Comparison of ENCODE assay signal across 8 mouse cellular contexts in the genomic region with DNA sequence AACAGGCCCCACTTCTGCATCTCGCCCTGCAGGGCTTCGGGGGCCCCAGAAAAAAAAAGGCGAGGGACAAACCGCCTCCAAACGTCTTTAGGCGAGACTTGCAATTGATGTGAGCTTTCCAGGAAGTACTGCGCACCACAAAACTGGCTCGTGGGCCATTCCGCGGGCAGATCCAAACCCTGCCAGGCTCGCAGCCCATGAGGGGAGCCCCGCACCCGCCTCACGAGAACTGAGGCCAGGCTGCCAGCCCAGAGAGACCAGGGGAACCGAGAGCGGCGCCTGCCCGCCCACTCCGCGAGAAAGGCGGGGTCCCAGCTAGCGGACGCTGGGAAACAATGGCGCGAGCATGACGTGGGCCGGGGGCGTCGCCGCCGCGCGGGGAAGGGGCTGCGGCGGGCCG. TPM values are rescaled to one million over a fixed set of nuclear protein-coding genes. Genes with fewer than 3 reads are reported as not detected.
DNase-seq lines count a peak whose midpoint lies in the region; ATAC-seq and TF ChIP-seq lines count a peak whose summit lies in the region.

No protein-coding gene starts in this region.

- peak overlapping the region; percentile 98 for H3K27ac ChIP-seq in forebrain, embryonic 12.5 days
- H3K27ac ChIP-seq in heart, postnatal 0 days (ENCODE audit: low read depth), result peak overlapping the region; percentile 99
- peak overlapping the region; percentile 93 for H3K27ac ChIP-seq in liver, embryonic 16.5 days (ENCODE audit: low read length)
- peak overlapping the region; percentile 90 for H3K27ac ChIP-seq in neural tube, embryonic 12.5 days
- peak overlapping the region; percentile 99 for H3K27ac ChIP-seq in stomach, postnatal 0 days (replicated peaks)

- no peaks in the 10 kb centered on the region for H3K27me3 ChIP-seq in forebrain, embryonic 12.5 days
- H3K27me3 ChIP-seq in heart, postnatal 0 days (ENCODE audit: control insufficient read depth, insufficient read depth, low read length), result no peaks in the 10 kb centered on the region
- H3K27me3 ChIP-seq in liver, embryonic 16.5 days (ENCODE audit: control insufficient read depth, insufficient read depth, low read depth, low read length), result no peaks in the 10 kb centered on the region
- no peaks in the 10 kb centered on the region for H3K27me3 ChIP-seq in neural tube, embryonic 12.5 days (replicated peaks)
- no peaks in the 10 kb centered on the region for H3K27me3 ChIP-seq in stomach, postnatal 0 days (ENCODE audit: control insufficient read depth, insufficient read depth, low read length)

- TF ChIP-seq CTCF in heart, postnatal 0 days (IDR thresholded peaks at IDR 0.05; ENCODE audit: low read depth), result no peak
- no peak for TF ChIP-seq CTCF in stomach, postnatal 0 days (IDR thresholded peaks at IDR 0.05; ENCODE audit: low read depth)

- TF ChIP-seq EP300 in heart, postnatal 0 days (IDR thresholded peaks at IDR 0.05; ENCODE audit: low read depth), result no peak
- TF ChIP-seq EP300 in stomach, postnatal 0 days (optimal IDR thresholded peaks at IDR 0.05), result no peak

- peaks cover 24% of the 10 kb centered on the region for H3K4me1 ChIP-seq in forebrain, embryonic 12.5 days
- peaks cover 34% of the 10 kb centered on the region for H3K4me1 ChIP-seq in heart, postnatal 0 days (ENCODE audit: control insufficient read depth, insufficient read depth)
- H3K4me1 ChIP-seq in liver, embryonic 16.5 days (ENCODE audit: control insufficient read depth, low read depth, low read length), result peaks cover 46% of the 10 kb centered on the region
- H3K4me1 ChIP-seq in neural tube, embryonic 12.5 days, result peaks cover 16% of the 10 kb centered on the region; the same call in 1 of the 2 replicates
- 0 out of 2 replicates have a peak, but pooled peaks cover 3% of the 10 kb centered on the region for H3K4me1 ChIP-seq in stomach, postnatal 0 days (replicated peaks; ENCODE audit: control insufficient read depth, insufficient read depth)

- no peaks in the 10 kb centered on the region for H3K36me3 ChIP-seq in forebrain, embryonic 12.5 days (replicated peaks)
- no peaks in the 10 kb centered on the region for H3K36me3 ChIP-seq in heart, postnatal 0 days (replicated peaks; ENCODE audit: control insufficient read depth, insufficient read depth, low read length)
- H3K36me3 ChIP-seq in liver, embryonic 16.5 days (ENCODE audit: control insufficient read depth, insufficient read depth), result no peaks in the 10 kb centered on the region
- H3K36me3 ChIP-seq in neural tube, embryonic 12.5 days, result no peaks in the 10 kb centered on the region
- no peaks in the 10 kb centered on the region for H3K36me3 ChIP-seq in stomach, postnatal 0 days (ENCODE audit: control insufficient read depth, insufficient read depth, low read length)

- peak overlapping the region; percentile 70 for H3K4me2 ChIP-seq in forebrain, embryonic 12.5 days
- peak overlapping the region; percentile 75 for H3K4me2 ChIP-seq in heart, postnatal 0 days (ENCODE audit: low read depth, low read length)
- peak overlapping the region; percentile 76 for H3K4me2 ChIP-seq in liver, embryonic 16.5 days (ENCODE audit: low read depth, low read length)
- H3K4me2 ChIP-seq in neural tube, embryonic 12.5 days (replicated peaks), result peak overlapping the region; percentile 73
- peak overlapping the region; percentile 69 for H3K4me2 ChIP-seq in stomach, postnatal 0 days (replicated peaks; ENCODE audit: low read depth)

- peak overlapping the region; percentile 78 for H3K4me3 ChIP-seq in forebrain, embryonic 12.5 days (replicated peaks)
- peak overlapping the region; percentile 63 for H3K4me3 ChIP-seq in heart, postnatal 0 days (ENCODE audit: low read depth, low read length)
- H3K4me3 ChIP-seq in liver, embryonic 16.5 days (ENCODE audit: low read depth, low read length), result peak overlapping the region; percentile 84
- peak overlapping the region; percentile 70 for H3K4me3 ChIP-seq in neural tube, embryonic 12.5 days
- peak overlapping the region; percentile 78 for H3K4me3 ChIP-seq in stomach, postnatal 0 days (ENCODE audit: low read depth, low read length)

- ATAC-seq in CD4-positive, CD25-positive, alpha-beta regulatory T cell, adult 4 months, result peak; percentile 87
- ATAC-seq in forebrain, embryonic 12.5 days (ENCODE audit: low FRiP score), result peak; percentile 93
- ATAC-seq in heart, postnatal 0 days (ENCODE audit: insufficient read depth, low read depth), result peak; percentile 89
- peak; percentile 76 for ATAC-seq in liver, embryonic 16.5 days (ENCODE audit: low read depth)
- ATAC-seq in neural tube, embryonic 12.5 days (ENCODE audit: low FRiP score, low read depth), result peak; percentile 92
- ATAC-seq in stomach, postnatal 0 days (ENCODE audit: low FRiP score, low TSS enrichment), result peak; percentile 85

- peak overlapping the region; percentile 86 for H3K9ac ChIP-seq in forebrain, embryonic 12.5 days
- peak overlapping the region; percentile 97 for H3K9ac ChIP-seq in heart, postnatal 0 days (replicated peaks; ENCODE audit: low read depth, low read length)
- peak overlapping the region; percentile 93 for H3K9ac ChIP-seq in liver, embryonic 16.5 days (ENCODE audit: low read depth, low read length)
- peak overlapping the region; percentile 86 for H3K9ac ChIP-seq in neural tube, embryonic 12.5 days
- H3K9ac ChIP-seq in stomach, postnatal 0 days (ENCODE audit: low read length), result peak overlapping the region; percentile 96

- under 1% methylated on average over 33 of the region's 36 CpGs for WGBS in forebrain, embryonic 12.5 days
- WGBS in heart, postnatal 0 days, result 0% methylated on average over 33 of the region's 36 CpGs
- WGBS in liver, embryonic 16.5 days (ENCODE audit: insufficient replicate concordance), result under 1% methylated on average over 33 of the region's 36 CpGs
- WGBS in neural tube, embryonic 12.5 days, result under 1% methylated on average over 36 of the region's 36 CpGs
- under 1% methylated on average over 23 of the region's 36 CpGs for WGBS in stomach, postnatal 0 days

- no peaks in the 10 kb centered on the region for H3K9me3 ChIP-seq in forebrain, embryonic 12.5 days
- no peaks in the 10 kb centered on the region for H3K9me3 ChIP-seq in heart, postnatal 0 days (replicated peaks; ENCODE audit: control insufficient read depth, low read length)
- H3K9me3 ChIP-seq in liver, embryonic 16.5 days (replicated peaks; ENCODE audit: control insufficient read depth, low read length), result no peaks in the 10 kb centered on the region
- no peaks in the 10 kb centered on the region for H3K9me3 ChIP-seq in neural tube, embryonic 12.5 days
- no peaks in the 10 kb centered on the region for H3K9me3 ChIP-seq in stomach, postnatal 0 days (ENCODE audit: control insufficient read depth, low read length)

- peak; percentile 51 for DNase-seq in c-Kit-positive CD71-negative TER-119-negative erythroid progenitor cells, embryonic 14.5 days (ENCODE audit: low read depth)
- peak; percentile 78 for DNase-seq in heart, postnatal 0 days (ENCODE audit: low spot score)
- peak; percentile 85 to 90 for DNase-seq in kidney, postnatal 4 days
- DNase-seq in stomach, postnatal 0 days (ENCODE audit: low spot score), result peak; percentile 85

RNA-seq across cellular contexts. Expression of a gene that starts 52.8 kb away (rescaled TPM):
- polyA plus RNA-seq in CD4-positive, CD25-positive, alpha-beta regulatory T cell, adult 4 months (2017; shearing (Covaris generic)), result not detected
- polyA plus RNA-seq in forebrain, embryonic 12.5 days (2016; fragmentation: Nextera tagmentation; extraction: Ambion mirVana), result 204 and 215 TPM in 2 replicates
- not detected in 2 replicates for total RNA-seq in heart, postnatal 0 days (2014; rRNA removed; ENCODE audit: low replicate concordance)
- not detected in 2 replicates for polyA plus RNA-seq in heart, postnatal 0 days (2015; fragmentation: Nextera tagmentation; extraction: Ambion mirVana)
- 0.06 and 0.09 TPM in 2 replicates for polyA plus RNA-seq in liver, embryonic 16.5 days (2015; fragmentation: Nextera tagmentation; extraction: Ambion mirVana)
- polyA plus RNA-seq in neural tube, embryonic 12.5 days (2016; fragmentation: Nextera tagmentation; extraction: Ambion mirVana), result 632 and 642 TPM in 2 replicates
- 3.5 and 4.2 TPM in 2 replicates for polyA plus RNA-seq in stomach, postnatal 0 days (2015; fragmentation: Nextera tagmentation; extraction: Ambion mirVana)

RNA-seq across cellular contexts. Expression of a gene that starts 53.3 kb away (rescaled TPM):
- 10 to 100 TPM; 38.0 to 42.2 TPM for polyA plus RNA-seq in CD4-positive, CD25-positive, alpha-beta regulatory T cell, adult 4 months (2017; shearing (Covaris generic))
- 74.0 and 76.0 TPM in 2 replicates for polyA plus RNA-seq in forebrain, embryonic 12.5 days (2016; fragmentation: Nextera tagmentation; extraction: Ambion mirVana)
- 33.9 and 48.1 TPM in 2 replicates for total RNA-seq in heart, postnatal 0 days (2014; rRNA removed; ENCODE audit: low replicate concordance)
- polyA plus RNA-seq in heart, postnatal 0 days (2015; fragmentation: Nextera tagmentation; extraction: Ambion mirVana), result 92.7 and 111 TPM in 2 replicates
- 47.4 and 48.4 TPM in 2 replicates for polyA plus RNA-seq in liver, embryonic 16.5 days (2015; fragmentation: Nextera tagmentation; extraction: Ambion mirVana)
- polyA plus RNA-seq in neural tube, embryonic 12.5 days (2016; fragmentation: Nextera tagmentation; extraction: Ambion mirVana), result 76.9 and 81.5 TPM in 2 replicates
- 59.4 and 70.9 TPM in 2 replicates for polyA plus RNA-seq in stomach, postnatal 0 days (2015; fragmentation: Nextera tagmentation; extraction: Ambion mirVana)

Comparison
In these comparisons a context has a peak if more than half of its experiments do, and no peak if none do; other contexts are left out.
1. Peak in every context shown above with its lines: DNase-seq, ATAC-seq, H3K4me3 ChIP-seq and H3K27ac ChIP-seq.
2. RNA of a gene that starts 52.8 kb away (polyA plus RNA-seq): 632 to 642 TPM in neural tube, embryonic 12.5 days and 204 to 215 TPM in forebrain, embryonic 12.5 days; 3.5 to 4.2 TPM in stomach, postnatal 0 days, 0.06 to 0.09 TPM in liver, embryonic 16.5 days, not detected in CD4-positive, CD25-positive, alpha-beta regulatory T cell, adult 4 months and not detected in heart, postnatal 0 days; every median in the first group is over 10 times any median in the second.